Mouse (Mus musculus) neural tube, embryonic 12.5 days (tissue): Measurements from ENCODE around the gene AU040320. TPM values are rescaled to one million over a fixed set of nuclear protein-coding genes. Genes with fewer than 3 reads are reported as not detected.

ENCODE experiments used
- ATAC-seq: fragments of 200-750 bp; cut with Nextera tagmentation; 2 replicates; pipeline ENCODE4 v1.8.0; 2017; ENCODE audit warnings: low read depth, mild to moderate bottlenecking, moderate TSS enrichment, moderate library complexity; ENCODE audit not compliant: low FRiP score
- H3K27ac ChIP-seq: fragments of 300-500 bp; sonication (generic); 2 replicates; pipeline ENCODE4 v1.5.1; 2016
- H3K27me3 ChIP-seq: fragments of 300-500 bp; sonication (generic); replicated peaks from 2 replicates; pipeline ENCODE4 v1.6.1; 2016; ENCODE audit warnings: mild to moderate bottlenecking
- H3K36me3 ChIP-seq: fragments of 300-500 bp; sonication (generic); 2 replicates; pipeline ENCODE4 v1.6.1; 2016; ENCODE audit warnings: mild to moderate bottlenecking
- H3K4me1 ChIP-seq: fragments of 300-500 bp; sonication (generic); 2 replicates; pipeline ENCODE4 v1.6.1; 2016
- H3K4me2 ChIP-seq: fragments of 300-500 bp; sonication (generic); replicated peaks from 2 replicates; pipeline ENCODE4 v1.6.1; 2016; ENCODE audit warnings: mild to moderate bottlenecking
- H3K4me3 ChIP-seq: fragments of 300-500 bp; sonication (generic); 2 replicates; pipeline ENCODE4 v1.5.1; 2016
- H3K9ac ChIP-seq: fragments of 300-500 bp; sonication (generic); 2 replicates; pipeline ENCODE4 v1.6.1; 2016; ENCODE audit warnings: mild to moderate bottlenecking
- H3K9me3 ChIP-seq: fragments of 300-500 bp; sonication (generic); 2 replicates; pipeline ENCODE4 v1.6.1; 2016; ENCODE audit warnings: mild to moderate bottlenecking
- WGBS: fragments of 180-500 bp; shearing (Covaris S2); methylation state at CpG from one replicate; pipeline ENCODE4 v1.1.7; 2016; 5-methylcytosine and 5-hydroxymethylcytosine counted together
- polyA plus RNA-seq: library from polyadenylated mRNA; unstranded; fragments of >200 nt; fragmentation: Nextera tagmentation; extraction: Ambion mirVana; gene quantifications from 2 replicates; pipeline ENCODE4 v1.2.1, GENCODE M21; 2016

AU040320 gene
- polyA plus RNA-seq, 1 experiment from 2014 or later: 39.6 TPM

- peak overlapping the region; percentile 84 for H3K4me2 ChIP-seq
- peaks cover 34% of the 10 kb centered on the region for H3K36me3 ChIP-seq
- 60% methylated on average over 10 of the region's 10 CpGs for WGBS
- peaks cover 46% of the 10 kb centered on the region for H3K4me1 ChIP-seq
- no peak overlapping the region for H3K27ac ChIP-seq
- ATAC-seq: no peak
- peak overlapping the region; percentile 85 for H3K9ac ChIP-seq
- H3K27me3 ChIP-seq: no peaks in the 10 kb centered on the region
- peak overlapping the region; percentile 89 for H3K4me3 ChIP-seq
- H3K9me3 ChIP-seq: no peaks in the 10 kb centered on the region
Observed at GRCm38 (mm10) chr4:126751556-126752023, 1.8 kb upstream of the AU040320 start.

DNA sequence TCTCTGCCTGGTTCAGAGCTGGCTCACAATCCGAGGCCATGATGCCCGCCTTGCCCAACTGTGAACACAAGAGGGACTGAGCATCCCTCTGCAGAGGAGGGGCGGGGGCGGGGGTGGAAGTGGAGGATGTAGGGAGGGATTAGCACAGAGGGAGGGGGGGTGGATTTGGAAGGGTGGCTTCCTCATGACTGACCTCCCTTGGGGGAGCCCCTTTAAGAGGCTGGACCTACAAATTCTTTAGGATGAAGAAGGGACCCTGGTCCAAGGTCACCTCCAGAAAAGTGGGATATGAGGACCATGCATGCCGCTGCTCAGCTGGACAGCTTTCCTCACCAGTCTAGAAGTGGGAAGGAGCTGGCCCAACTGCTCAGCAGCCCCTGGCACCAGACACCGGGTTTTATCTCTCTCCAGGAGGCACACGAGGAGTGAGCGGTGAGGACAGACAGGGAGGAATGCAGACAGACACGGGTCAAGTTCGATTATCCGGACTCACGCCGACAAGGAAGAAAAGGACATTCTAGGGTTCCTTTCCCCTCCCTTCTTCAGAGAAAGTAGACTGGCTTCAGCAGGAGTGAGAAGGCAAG lies 1.2 kb upstream of the AU040320 start:
- H3K27me3 ChIP-seq: no peaks in the 10 kb centered on the region
- WGBS: 10% methylated on average over 13 of the region's 13 CpGs
- H3K36me3 ChIP-seq: peaks cover 29% of the 10 kb centered on the region
- H3K9ac ChIP-seq: peak overlapping the region; percentile 85
- H3K4me1 ChIP-seq: peaks cover 46% of the 10 kb centered on the region
- H3K9me3 ChIP-seq: no peaks in the 10 kb centered on the region
- H3K4me2 ChIP-seq: peak overlapping the region; percentile 84
- no peak overlapping the region for H3K27ac ChIP-seq
- ATAC-seq: no peak
- H3K4me3 ChIP-seq: peak overlapping the region; percentile 89

- Histone ChIP-seq H3K27me3 (no peaks in the 10 kb centered on the region), H3K9ac (peak overlapping the region; percentile 85), H3K4me3 (peak overlapping the region; percentile 89), H3K36me3 (peaks cover 27% of the 10 kb centered on the region), H3K4me2 (peak overlapping the region; percentile 84), H3K4me1 (peaks cover 46% of the 10 kb centered on the region), H3K9me3 (no peaks in the 10 kb centered on the region), H3K27ac (no peak overlapping the region)
- ATAC-seq: peak; percentile 15; the same call in 1 of the 2 replicates
- WGBS: under 1% methylated on average over 23 of the region's 23 CpGs
Observed at GRCm38 (mm10) chr4:126752608-126753141, 669 bp upstream of the AU040320 start.

DNA sequence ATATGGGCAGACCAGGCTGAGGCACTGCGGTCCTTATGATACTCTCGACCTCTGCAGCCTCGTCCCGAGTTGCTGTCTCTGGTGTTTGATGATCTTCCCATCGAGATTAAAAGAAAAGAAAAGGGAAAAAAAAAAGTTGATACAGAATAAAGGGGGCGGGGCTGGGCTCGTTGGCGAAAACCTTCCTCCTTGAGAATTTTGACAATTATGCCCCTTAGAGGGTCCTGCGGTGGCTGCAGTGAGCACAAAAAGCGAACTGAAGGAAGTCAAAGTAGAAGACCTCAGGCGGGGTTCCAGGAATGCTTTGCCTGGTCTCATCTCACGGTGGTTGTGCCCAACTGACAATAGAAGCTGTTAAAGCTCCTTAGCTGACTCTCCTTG lies 877 bp downstream of the AU040320 start:
- Histone ChIP-seq H3K9me3 (no peaks in the 10 kb centered on the region), H3K9ac (peak overlapping the region; percentile 85), H3K4me3 (peak overlapping the region; percentile 89), H3K36me3 (peaks cover 24% of the 10 kb centered on the region), H3K4me1 (peaks cover 44% of the 10 kb centered on the region), H3K27me3 (no peaks in the 10 kb centered on the region), H3K4me2 (peak overlapping the region; percentile 84), H3K27ac (peak overlapping the region; percentile 89; the same call in 1 of the 2 replicates)
- ATAC-seq: no peak
- under 1% methylated on average over 12 of the region's 12 CpGs for WGBS

DNA sequence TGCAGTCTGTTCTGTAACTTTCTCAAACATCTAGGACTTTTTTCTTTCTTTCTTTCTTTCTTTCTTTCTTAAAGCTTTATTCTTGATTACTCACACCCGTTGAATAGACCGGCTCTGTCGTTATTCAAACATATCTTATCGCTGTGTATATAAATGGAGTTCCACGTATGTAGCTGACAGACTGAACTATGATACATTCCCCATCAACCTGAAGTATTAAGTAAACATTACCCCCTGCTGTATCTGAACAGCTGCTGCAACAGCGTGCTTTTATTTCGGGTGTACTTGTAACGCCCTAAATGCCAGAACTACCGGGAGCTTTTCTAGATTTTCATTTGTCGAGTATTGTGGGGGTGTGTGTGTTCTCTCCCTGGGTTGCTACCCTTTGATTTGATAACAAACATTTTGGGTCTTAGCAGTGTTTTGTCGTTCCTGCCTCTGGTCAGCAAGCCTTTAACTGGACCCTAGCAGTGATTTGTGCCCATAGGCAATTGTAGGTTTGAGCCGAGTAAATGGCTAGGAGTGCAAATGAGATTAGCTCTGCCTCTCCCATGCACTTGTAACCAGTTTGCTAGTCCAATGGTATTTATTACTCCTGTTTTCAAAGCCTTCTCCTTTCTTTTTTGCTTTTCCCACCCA lies 1.5 kb downstream of the AU040320 start:
- no peak overlapping the region for H3K4me3 ChIP-seq
- H3K4me1 ChIP-seq: peaks cover 38% of the 10 kb centered on the region
- H3K9me3 ChIP-seq: no peaks in the 10 kb centered on the region
- ATAC-seq: no peak
- no peaks in the 10 kb centered on the region for H3K27me3 ChIP-seq
- H3K4me2 ChIP-seq: peak overlapping the region; percentile 84
- H3K27ac ChIP-seq: no peak overlapping the region
- peaks cover 24% of the 10 kb centered on the region for H3K36me3 ChIP-seq
- WGBS: 49% methylated on average over 12 of the region's 12 CpGs
- H3K9ac ChIP-seq: no peak overlapping the region

GRCm38 (mm10) chr4:126756766-126757165 lies 3.4 kb downstream of the AU040320 start:
- no peak overlapping the region for H3K4me2 ChIP-seq
- no peak overlapping the region for H3K27ac ChIP-seq
- no peak for ATAC-seq
- H3K9ac ChIP-seq: no peak overlapping the region
- no peak overlapping the region for H3K4me3 ChIP-seq
- WGBS: 93% methylated on average over 4 of the region's 4 CpGs
- no peaks in the 10 kb centered on the region for H3K9me3 ChIP-seq
- peaks cover 28% of the 10 kb centered on the region for H3K36me3 ChIP-seq
- no peaks in the 10 kb centered on the region for H3K27me3 ChIP-seq
- H3K4me1 ChIP-seq: peaks cover 21% of the 10 kb centered on the region

DNA sequence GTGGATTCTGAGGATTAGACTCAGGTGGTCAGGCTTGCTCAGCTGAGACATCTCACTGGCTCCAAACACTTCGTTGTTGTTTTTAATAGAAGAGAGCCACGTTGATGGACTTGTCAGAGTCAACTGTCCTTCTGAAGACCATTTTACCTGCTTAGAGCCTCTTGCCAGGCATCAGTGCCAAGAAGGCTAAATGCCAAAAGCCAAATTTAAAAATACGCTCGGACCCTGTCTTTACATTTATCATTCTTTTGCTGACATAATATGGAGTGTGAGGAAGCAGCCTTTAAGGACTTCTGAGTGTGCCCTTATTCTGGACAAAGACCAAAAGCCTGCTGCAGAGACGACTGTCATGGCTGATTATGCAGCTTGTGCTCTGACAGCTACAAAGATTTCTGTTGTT lies 5.0 kb downstream of the AU040320 start:
- H3K4me1 ChIP-seq: peaks cover 12% of the 10 kb centered on the region
- ATAC-seq: no peak
- H3K4me2 ChIP-seq: no peak overlapping the region
- H3K27me3 ChIP-seq: no peaks in the 10 kb centered on the region
- H3K36me3 ChIP-seq: peaks cover 37% of the 10 kb centered on the region
- no peak overlapping the region for H3K9ac ChIP-seq
- no peaks in the 10 kb centered on the region for H3K9me3 ChIP-seq
- H3K27ac ChIP-seq: no peak overlapping the region
- 87% methylated on average over 5 of the region's 5 CpGs for WGBS
- H3K4me3 ChIP-seq: no peak overlapping the region

DNA sequence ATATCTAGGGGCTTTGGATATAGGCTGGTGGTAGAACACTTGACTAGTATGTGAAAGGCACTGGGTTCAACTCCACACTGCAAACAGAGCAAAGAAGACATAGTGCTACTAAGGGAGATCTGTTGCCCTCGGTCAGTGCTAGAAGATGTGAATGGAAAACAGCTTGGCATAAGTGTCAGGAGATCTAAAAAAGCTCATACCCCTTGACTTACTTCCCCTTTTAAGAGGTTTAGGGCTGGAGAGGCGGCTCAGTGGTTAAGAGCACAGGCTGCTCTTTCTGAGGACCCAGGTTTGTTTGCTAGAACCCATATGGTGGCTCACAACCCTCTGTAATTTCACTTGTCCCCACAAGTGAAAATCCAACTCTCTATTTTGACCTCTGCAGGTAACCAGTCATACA lies 6.1 kb downstream of the AU040320 start:
- Histone ChIP-seq H3K36me3 (peaks cover 40% of the 10 kb centered on the region), H3K9ac (no peak overlapping the region), H3K9me3 (no peaks in the 10 kb centered on the region), H3K27ac (no peak overlapping the region), H3K27me3 (no peaks in the 10 kb centered on the region), H3K4me1 (peaks cover 8% of the 10 kb centered on the region), H3K4me3 (no peak overlapping the region), H3K4me2 (no peak overlapping the region)
- no peak for ATAC-seq
- 89% methylated on average over 2 of the region's 2 CpGs for WGBS

GRCm38 (mm10) chr4:126762586-126763359 lies 9.4 kb downstream of the AU040320 start:
- no peak overlapping the region for H3K4me2 ChIP-seq
- no peak overlapping the region for H3K27ac ChIP-seq
- H3K4me1 ChIP-seq: no peaks in the 10 kb centered on the region
- no peak overlapping the region for H3K4me3 ChIP-seq
- ATAC-seq: no peak
- no peaks in the 10 kb centered on the region for H3K27me3 ChIP-seq
- WGBS: 84% methylated on average over 11 of the region's 11 CpGs
- no peak overlapping the region for H3K9ac ChIP-seq
- H3K36me3 ChIP-seq: peaks cover 38% of the 10 kb centered on the region
- no peaks in the 10 kb centered on the region for H3K9me3 ChIP-seq

GRCm38 (mm10) chr4:126763483-126763882 lies 10.1 kb downstream of the AU040320 start:
- H3K27me3 ChIP-seq: no peaks in the 10 kb centered on the region
- H3K4me3 ChIP-seq: no peak overlapping the region
- H3K4me2 ChIP-seq: no peak overlapping the region
- whole genome bisulfite sequencing: 94% methylated on average over 2 of the region's 2 CpGs
- H3K36me3 ChIP-seq: peaks cover 33% of the 10 kb centered on the region
- no peak overlapping the region for H3K9ac ChIP-seq
- no peak for ATAC-seq
- no peak overlapping the region for H3K27ac ChIP-seq
- no peaks in the 10 kb centered on the region for H3K9me3 ChIP-seq
- H3K4me1 ChIP-seq: no peaks in the 10 kb centered on the region

DNA sequence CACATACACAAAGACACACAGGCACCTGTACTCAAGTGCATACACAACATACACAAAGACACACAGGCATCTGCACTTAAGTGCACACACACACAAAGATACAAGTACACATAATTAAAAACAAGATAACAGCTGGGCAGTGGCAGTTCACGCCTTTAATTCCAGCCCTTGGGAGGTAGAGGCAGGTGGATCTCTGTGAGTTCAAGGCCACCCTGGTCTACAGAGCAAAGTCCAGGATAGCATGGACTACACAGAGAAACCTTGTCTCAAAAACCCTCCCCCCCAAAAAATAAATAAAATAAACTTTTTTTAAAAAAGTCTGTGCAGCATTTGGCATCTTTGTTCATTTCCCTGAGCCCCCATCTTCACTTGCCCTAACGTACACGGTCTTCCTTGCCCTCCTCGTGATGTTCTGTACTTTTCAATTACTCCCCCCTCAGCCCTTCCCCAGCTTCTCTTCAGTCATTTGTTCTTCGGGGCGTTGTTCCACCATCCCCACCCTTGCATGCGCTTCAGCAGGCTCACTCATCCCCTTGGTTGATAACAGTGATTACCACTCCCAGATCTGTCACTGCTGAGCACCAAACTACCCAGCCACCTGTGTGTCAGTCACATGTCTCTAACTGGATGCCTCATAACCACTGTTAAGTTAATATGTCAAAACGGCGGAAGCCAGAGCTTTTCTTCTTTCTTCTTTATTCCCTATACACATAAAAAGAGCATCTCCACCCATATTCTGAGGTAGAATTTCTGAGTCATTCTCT lies 16.6 kb downstream of the AU040320 start:
- Histone ChIP-seq H3K4me3 (no peak overlapping the region), H3K9ac (no peak overlapping the region), H3K9me3 (no peaks in the 10 kb centered on the region), H3K27me3 (no peaks in the 10 kb centered on the region), H3K4me2 (no peak overlapping the region), H3K27ac (no peak overlapping the region), H3K36me3 (peaks cover 17% of the 10 kb centered on the region; the same call in 1 of the 2 replicates), H3K4me1 (no peaks in the 10 kb centered on the region)
- no peak for ATAC-seq
- 92% methylated on average over 9 of the region's 9 CpGs for WGBS
